Mouse (Mus musculus) cerebellum, postnatal 10 days (tissue): Measurements from ENCODE around the gene Ripor2.

ENCODE experiments used
- DNase-seq, 2 experiments: peaks; one replicate each; pipeline ENCODE4 v3.0.0; 2021; ENCODE audit warnings: mixed read lengths in 2 of 2

Ripor2 gene

GRCm38 (mm10) chr13:24584841-24585240 is 2.9 kb downstream of the Ripor2 start:
- DNase-seq: no peak

DNA sequence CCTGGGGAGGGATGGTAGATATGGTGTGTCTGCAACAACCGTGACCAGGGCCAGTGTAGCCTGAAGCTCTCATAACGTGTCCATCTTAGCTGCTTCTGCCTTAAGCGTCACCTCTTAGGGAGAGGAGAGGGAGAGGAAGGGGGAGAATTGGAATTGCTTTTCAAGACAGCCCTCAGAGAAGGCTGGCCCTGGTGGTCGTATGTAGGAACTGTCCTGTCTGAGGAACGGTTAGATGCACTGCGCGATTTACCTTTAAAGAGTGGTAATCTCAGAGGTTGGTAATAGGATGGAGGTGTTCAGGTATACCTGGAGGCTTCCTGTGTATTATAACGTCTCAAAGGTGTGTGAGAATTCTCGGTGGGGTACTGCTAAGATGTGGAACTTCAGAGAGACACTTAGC is 3.4 kb downstream of the Ripor2 start:
- no peak for DNase-seq

DNA sequence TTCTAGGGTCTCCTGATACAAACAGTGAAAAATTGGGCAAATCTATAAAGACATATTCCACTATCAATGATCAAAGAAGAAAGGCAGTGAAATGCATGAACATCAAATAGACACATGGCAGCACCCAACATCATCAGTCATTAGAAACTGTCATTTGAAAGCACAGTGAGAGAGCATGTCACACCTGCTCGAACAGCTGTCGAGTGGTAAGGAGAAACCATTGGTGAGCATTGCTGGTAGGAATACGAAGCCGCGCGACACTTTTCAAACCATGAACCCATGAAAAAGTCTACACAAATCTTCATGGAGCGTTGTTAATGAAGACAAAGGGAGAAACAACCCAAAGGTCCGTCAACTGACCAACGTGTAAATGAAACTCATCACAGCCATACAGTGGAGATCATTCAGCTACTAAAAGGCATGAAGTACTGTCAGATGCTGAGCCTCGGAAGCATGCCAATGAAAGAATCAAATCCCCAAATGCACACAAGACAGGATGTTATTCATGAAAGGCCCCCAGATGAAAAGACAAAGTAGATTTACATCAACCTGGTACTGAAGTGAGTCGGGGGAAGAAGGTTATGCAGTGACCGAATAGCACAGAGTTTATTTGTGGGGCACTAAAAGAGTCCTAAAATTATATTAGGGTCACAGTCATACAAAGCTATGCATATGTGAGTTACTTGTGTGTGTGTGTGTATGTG is 5.4 kb downstream of the Ripor2 start:
- no peak for DNase-seq

GRCm38 (mm10) chr13:24588603-24589002 is 6.6 kb downstream of the Ripor2 start:
- DNase-seq: no peak

GRCm38 (mm10) chr13:24591737-24592136 is 9.7 kb downstream of the Ripor2 start:
- no peak for DNase-seq

GRCm38 (mm10) chr13:24594303-24594702 is 12.3 kb downstream of the Ripor2 start:
- DNase-seq: no peak

DNA sequence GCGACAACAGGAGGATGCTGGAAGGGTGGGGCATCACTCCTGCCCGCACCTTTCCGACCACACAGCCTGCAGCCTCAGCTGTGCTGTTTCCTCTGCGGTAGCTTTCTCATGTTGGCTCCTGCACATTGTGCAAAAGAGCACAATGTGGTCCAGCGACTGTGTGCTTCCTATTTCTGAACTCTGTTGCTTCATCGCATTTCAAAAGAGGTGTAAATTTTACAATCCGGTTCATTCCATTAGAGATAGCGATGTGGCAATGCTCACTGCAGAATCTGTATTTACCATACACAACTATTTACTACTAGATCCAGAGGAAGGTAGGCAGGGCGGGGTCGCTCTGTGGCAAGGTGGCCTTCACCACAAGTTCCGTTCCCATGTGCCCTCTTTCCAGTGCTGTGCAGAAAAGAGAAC is 17.6 kb downstream of the Ripor2 start:
- DNase-seq: no peak

- no peak for DNase-seq
These were observed 21.0 kb downstream of the Ripor2 start for GRCm38 (mm10) chr13:24602978-24603377.

GRCm38 (mm10) chr13:24603591-24604009 is 21.6 kb downstream of the Ripor2 start:
- peak; percentile 19 to 23 for DNase-seq

DNA sequence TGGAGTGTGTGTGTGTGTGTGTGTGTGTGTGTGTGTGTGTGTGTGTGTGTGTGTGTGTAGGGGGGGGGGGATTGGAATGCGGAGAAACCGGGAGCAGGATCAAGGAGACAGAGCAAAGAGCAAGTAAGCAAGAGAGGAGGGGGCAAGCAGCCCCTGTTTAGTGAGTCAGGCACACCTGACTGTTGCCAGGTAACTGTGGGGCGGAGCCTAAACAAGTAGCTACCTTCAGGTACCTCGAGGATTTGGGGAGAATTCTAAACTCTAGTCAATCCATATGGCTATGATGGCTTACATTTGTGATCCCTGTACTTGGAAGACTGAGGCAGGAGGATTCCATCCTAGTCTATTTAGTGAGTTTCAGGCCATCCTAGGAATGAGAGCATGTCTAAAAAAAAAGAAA is 22.1 kb downstream of the Ripor2 start:
- DNase-seq: no peak

GRCm38 (mm10) chr13:24604761-24605591 is 23.0 kb downstream of the Ripor2 start:
- peak; percentile 67 to 76 for DNase-seq

DNA sequence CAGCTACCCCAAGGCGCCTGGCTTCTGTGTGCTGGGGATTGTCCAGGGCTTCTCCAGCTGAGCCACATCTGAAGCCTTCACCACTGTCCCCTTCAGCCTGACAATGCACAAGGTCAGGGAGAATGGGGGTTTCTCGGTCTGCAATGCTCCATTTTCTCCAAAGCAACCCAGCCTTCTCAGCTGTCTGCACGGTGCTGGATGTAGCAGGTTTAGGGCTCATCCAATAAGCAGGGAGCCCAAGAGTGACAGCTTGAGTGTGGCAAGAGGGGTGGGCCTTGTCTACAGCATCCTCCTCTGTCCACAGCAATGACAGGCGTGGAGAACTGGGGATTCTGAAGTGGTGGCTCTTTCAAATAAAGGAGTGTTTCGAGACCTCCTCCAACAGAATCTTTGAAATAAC is 23.8 kb downstream of the Ripor2 start:
- DNase-seq: no peak

DNA sequence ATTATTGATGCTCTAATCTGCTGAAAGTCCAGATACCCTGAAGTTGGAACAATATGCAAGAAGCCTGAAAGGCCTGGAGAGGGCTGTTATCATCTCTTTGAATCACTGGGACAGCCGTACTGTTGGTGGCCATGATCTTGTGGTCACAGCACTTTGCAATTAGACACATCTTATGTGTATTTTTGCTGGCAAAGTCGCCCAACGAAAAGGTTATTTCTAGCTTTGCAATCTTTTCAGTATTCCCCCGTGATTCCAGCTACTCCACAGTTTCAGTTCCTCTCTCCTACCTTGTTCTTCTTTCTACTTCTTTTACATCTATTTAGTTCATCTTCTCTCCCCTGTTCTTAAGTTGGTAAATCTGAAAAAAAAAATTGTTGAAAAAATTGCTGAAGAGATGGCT is 26.0 kb downstream of the Ripor2 start:
- DNase-seq: no peak

- no peak for DNase-seq
These were observed 26.7 kb downstream of the Ripor2 start for GRCm38 (mm10) chr13:24608709-24609108.

GRCm38 (mm10) chr13:24610883-24611282 is 28.9 kb downstream of the Ripor2 start:
- DNase-seq: no peak

- DNase-seq: no peak
These were observed 31.0 kb downstream of the Ripor2 start for GRCm38 (mm10) chr13:24613031-24613430.

DNA sequence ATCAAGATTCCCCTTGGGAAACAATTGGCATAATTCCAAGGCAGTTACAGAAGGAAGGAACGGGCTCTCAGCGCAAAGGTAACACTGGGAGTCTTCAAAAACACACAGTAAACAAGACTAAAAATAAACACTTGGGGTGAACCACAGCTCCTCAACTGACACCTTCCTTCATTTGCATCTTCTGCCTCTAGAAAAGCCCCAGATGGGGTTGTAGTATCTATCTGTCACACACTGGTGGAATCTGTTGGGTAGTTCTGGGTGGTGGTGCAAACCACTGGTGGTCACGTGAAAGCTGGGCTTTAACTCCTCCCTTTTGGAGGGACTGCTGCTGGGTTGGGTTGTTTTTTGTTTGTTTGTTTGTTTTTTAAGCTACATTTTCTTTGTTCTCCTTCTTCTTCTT is 31.4 kb downstream of the Ripor2 start:
- no peak for DNase-seq

DNA sequence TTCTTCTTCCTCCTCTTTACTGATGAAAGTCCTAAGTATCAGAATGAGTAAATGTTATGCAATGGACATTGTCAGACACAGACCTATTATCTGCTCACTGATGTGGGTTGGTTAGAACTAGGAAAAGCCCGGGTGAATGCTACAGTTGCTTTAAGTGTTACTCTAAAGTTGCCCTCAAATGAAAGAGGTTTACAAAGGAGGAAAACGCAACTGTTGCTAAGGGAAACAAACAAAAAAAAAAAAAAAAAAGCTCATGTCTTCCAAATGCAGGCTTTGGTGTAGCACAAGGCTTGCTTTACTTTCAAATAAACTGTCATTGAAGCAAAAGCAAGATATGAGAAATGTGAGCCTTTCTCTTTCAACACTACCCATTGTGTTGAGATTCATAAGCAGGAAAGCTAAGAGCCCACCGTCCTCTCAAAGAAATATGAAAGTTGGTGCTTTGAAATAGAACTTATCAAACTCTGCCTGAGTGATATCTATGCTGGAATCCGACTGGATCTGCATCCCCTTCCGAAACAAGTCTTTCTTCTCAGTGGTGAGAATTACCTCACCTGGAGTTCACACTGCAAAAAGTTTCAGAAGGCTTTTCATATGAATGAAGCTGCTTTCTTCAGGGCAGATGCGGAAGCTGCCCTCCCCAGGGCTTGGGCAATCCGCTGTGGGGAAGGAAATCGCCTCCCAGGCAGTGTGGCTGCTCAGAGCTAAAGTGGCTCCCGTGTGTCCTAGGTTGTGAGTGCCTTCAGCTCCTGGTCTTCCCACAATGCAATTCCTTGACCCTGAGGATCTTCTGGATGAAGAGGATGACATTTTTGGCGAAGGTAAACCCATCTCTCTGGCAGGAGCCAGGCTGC is 32.2 kb downstream of the Ripor2 start:
- DNase-seq: no peak

- DNase-seq: peak; percentile 45 to 48
These were observed 34.1 kb downstream of the Ripor2 start for GRCm38 (mm10) chr13:24615921-24616565.

- DNase-seq: no peak
These were observed 34.7 kb downstream of the Ripor2 start for GRCm38 (mm10) chr13:24616645-24617044.

- no peak for DNase-seq
These were observed 35.2 kb downstream of the Ripor2 start for GRCm38 (mm10) chr13:24617076-24617798.

DNA sequence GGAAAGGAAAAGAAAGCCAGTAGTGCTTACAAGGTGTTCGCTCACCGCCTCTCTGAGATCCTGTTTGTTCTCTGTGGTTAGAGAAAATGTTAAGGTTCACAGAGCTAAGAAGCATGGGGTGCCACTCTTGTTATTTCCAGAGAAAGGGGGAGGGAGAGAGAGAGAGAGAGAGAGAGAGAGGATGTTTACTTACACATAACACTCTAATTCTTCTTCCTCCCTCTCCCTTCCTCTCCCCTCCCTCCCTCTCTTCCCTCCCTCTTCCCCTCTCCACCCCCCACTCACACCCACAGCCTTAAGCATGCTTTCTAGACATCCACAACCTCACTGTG is 35.8 kb downstream of the Ripor2 start:
- DNase-seq: no peak
